Mouse (Mus musculus) CH12.LX (cell line): Measurements from ENCODE around the gene Mfsd4a. TPM values are rescaled to one million over a fixed set of nuclear protein-coding genes. Genes with fewer than 3 reads are reported as not detected.

Experiments used
- DNase-seq: peaks from one replicate; pipeline ENCODE4 v3.0.0-alpha.2; 2013; ENCODE audit errors: extremely low read depth
- H3K27ac ChIP-seq: 2 replicates; pipeline ENCODE4 v1.5.1; 2012; ENCODE audit warnings: low read depth, mild to moderate bottlenecking, control low read depth, moderate library complexity; ENCODE audit not compliant: insufficient read depth
- H3K27me3 ChIP-seq: replicated peaks from 2 replicates; pipeline ENCODE3; 2012; ENCODE audit warnings: inconsistent platforms
- H3K36me3 ChIP-seq, 2 experiments: replicated peaks in 1 of 2; 2 replicates each; pipeline versions ENCODE3 to v1.6.1; 2012; ENCODE audit warnings: inconsistent platforms in 1 of 2, low read length in 1 of 2, mild to moderate bottlenecking in 1 of 2, mixed read lengths in 1 of 2, moderate library complexity in 1 of 2; ENCODE audit not compliant: control insufficient read depth in 1 of 2, insufficient read depth in 1 of 2
- H3K4me1 ChIP-seq, 2 experiments: 2 replicates each; pipeline ENCODE4 v1.6.1; 2012; ENCODE audit warnings: inconsistent platforms in 1 of 2, moderate library complexity in 1 of 2; ENCODE audit not compliant: insufficient read depth in 2 of 2, control insufficient read depth in 1 of 2
- H3K4me2 ChIP-seq: 2 replicates; pipeline ENCODE4 v1.6.1; 2012; ENCODE audit warnings: low read depth, mild to moderate bottlenecking, control low read depth; ENCODE audit not compliant: poor library complexity, insufficient read depth, severe bottlenecking
- H3K4me3 ChIP-seq, 3 experiments: fragments of 150-350 bp in 1 of 3; sonication (generic) in 1 of 3; replicated peaks in 1 of 3; 2 replicates each; pipeline versions ENCODE3 to v1.5.1; 2011 to 2012; ENCODE audit warnings: low read depth in 2 of 3, low read length in 2 of 3, mild to moderate bottlenecking in 2 of 3, moderate library complexity in 2 of 3, control low read depth in 1 of 3, improper control_type of control experiment in 1 of 3, inconsistent platforms in 1 of 3, mixed read lengths in 1 of 3; ENCODE audit not compliant: poor library complexity in 1 of 3
- H3K79me2 ChIP-seq: replicated peaks from 2 replicates; pipeline ENCODE4 v1.6.1; 2012; ENCODE audit warnings: mild to moderate bottlenecking, moderate library complexity; ENCODE audit not compliant: control insufficient read depth, poor library complexity, insufficient read depth, severe bottlenecking; ENCODE audit errors: extremely low read depth
- H3K9ac ChIP-seq: 2 replicates; pipeline ENCODE4 v1.6.1; 2012; ENCODE audit warnings: low read depth, mild to moderate bottlenecking, control low read depth, moderate library complexity; ENCODE audit not compliant: insufficient read depth
- H3K9me3 ChIP-seq: replicated peaks from 2 replicates; pipeline ENCODE3; 2012; ENCODE audit warnings: low read length, inconsistent platforms, mixed read lengths
- BHLHE40 ChIP-seq: IDR thresholded peaks from 2 replicates; pipeline ENCODE4 v1.6.1; 2011; ENCODE audit warnings: mild to moderate bottlenecking, low read depth, low read length, improper control_type of control experiment
- CHD1 ChIP-seq: IDR thresholded peaks from 2 replicates; pipeline ENCODE4 v1.6.1; 2012; ENCODE audit warnings: low read depth, low read length, improper control_type of control experiment, inconsistent platforms
- CHD2 ChIP-seq: IDR thresholded peaks from 2 replicates; pipeline ENCODE4 v1.6.1; 2011; ENCODE audit warnings: low read length, improper control_type of control experiment
- E2F4 ChIP-seq: IDR thresholded peaks from 2 replicates; pipeline ENCODE4 v1.6.1; 2011; ENCODE audit warnings: low read depth, low read length, improper control_type of control experiment; ENCODE audit not compliant: insufficient replicate concordance
- ELF1 ChIP-seq: IDR thresholded peaks from 2 replicates; pipeline ENCODE4 v1.6.1; 2014; ENCODE audit warnings: low read depth, mild to moderate bottlenecking, inconsistent platforms, low read length, improper control_type of control experiment
- EP300 ChIP-seq: IDR thresholded peaks from 2 replicates; pipeline ENCODE4 v1.6.1; 2011; ENCODE audit warnings: low read length, improper control_type of control experiment
- ETS1 ChIP-seq: conservative IDR thresholded peaks from 2 replicates; pipeline ENCODE4 v1.6.1; 2012; ENCODE audit warnings: low read depth, mild to moderate bottlenecking, inconsistent platforms, low read length, improper control_type of control experiment, moderate library complexity
- IRF4 ChIP-seq: IDR thresholded peaks from 2 replicates; pipeline ENCODE4 v1.6.1; 2014; ENCODE audit warnings: low read depth, mild to moderate bottlenecking, inconsistent platforms, low read length, improper control_type of control experiment
- MAX ChIP-seq: IDR thresholded peaks from 2 replicates; pipeline ENCODE4 v1.6.1; 2011; ENCODE audit warnings: low read length, improper control_type of control experiment
- MAZ ChIP-seq: IDR thresholded peaks from 2 replicates; pipeline ENCODE4 v1.6.1; 2012; ENCODE audit warnings: low read depth, mild to moderate bottlenecking, inconsistent platforms, low read length, improper control_type of control experiment, moderate library complexity
- MEF2A ChIP-seq: IDR thresholded peaks from 2 replicates; pipeline ENCODE4 v1.6.1; 2014; ENCODE audit warnings: low read depth, mild to moderate bottlenecking, inconsistent platforms, low read length, improper control_type of control experiment, borderline replicate concordance
- MXI1 ChIP-seq: IDR thresholded peaks from 2 replicates; pipeline ENCODE4 v1.6.1; 2011; ENCODE audit warnings: mild to moderate bottlenecking, low read depth, low read length, improper control_type of control experiment
- MYC ChIP-seq: IDR thresholded peaks from 2 replicates; pipeline ENCODE4 v1.6.1; 2011; ENCODE audit warnings: low read depth, mild to moderate bottlenecking, improper control_type of control experiment, low read length
- NELFE ChIP-seq: IDR thresholded peaks from 2 replicates; pipeline ENCODE4 v1.6.1; 2011; ENCODE audit warnings: low read depth, low read length, improper control_type of control experiment
- PAX5 ChIP-seq: IDR thresholded peaks from 2 replicates; pipeline ENCODE4 v1.6.1; 2012; ENCODE audit warnings: low read length, inconsistent platforms, mixed read lengths
- POLR2AphosphoS2 ChIP-seq: IDR thresholded peaks from 2 replicates; pipeline ENCODE4 v1.6.1; 2011; ENCODE audit warnings: low read depth, low read length, improper control_type of control experiment
- RAD21 ChIP-seq: IDR thresholded peaks from 2 replicates; pipeline ENCODE4 v1.6.1; 2011; ENCODE audit warnings: low read depth, mild to moderate bottlenecking, low read length, improper control_type of control experiment, moderate library complexity
- SIN3A ChIP-seq: IDR thresholded peaks from 2 replicates; pipeline ENCODE4 v1.6.1; 2012; ENCODE audit warnings: low read length, improper control_type of control experiment, inconsistent platforms
- SMC3 ChIP-seq: IDR thresholded peaks from 2 replicates; pipeline ENCODE4 v1.6.1; 2011; ENCODE audit warnings: low read depth, low read length, improper control_type of control experiment
- TBP ChIP-seq: conservative IDR thresholded peaks from 2 replicates; pipeline ENCODE4 v1.6.1; 2011; ENCODE audit warnings: low read depth, low read length, improper control_type of control experiment
- TCF12 ChIP-seq: IDR thresholded peaks from 2 replicates; pipeline ENCODE4 v1.6.1; 2014; ENCODE audit warnings: low read depth, mild to moderate bottlenecking, inconsistent platforms, low read length, improper control_type of control experiment
- UBTF ChIP-seq: IDR thresholded peaks from 2 replicates; pipeline ENCODE4 v1.6.1; 2012; ENCODE audit warnings: low read depth, mild to moderate bottlenecking, inconsistent platforms, low read length, improper control_type of control experiment, moderate library complexity
- USF1 ChIP-seq: IDR thresholded peaks from 2 replicates; pipeline ENCODE4 v1.6.1; 2014; ENCODE audit warnings: low read depth, mild to moderate bottlenecking, inconsistent platforms, low read length, improper control_type of control experiment
- ZC3H11A ChIP-seq: IDR thresholded peaks from 2 replicates; pipeline ENCODE4 v1.6.1; 2012; ENCODE audit warnings: low read depth, mild to moderate bottlenecking, inconsistent platforms, low read length, improper control_type of control experiment
- ZMIZ1 ChIP-seq: IDR thresholded peaks from 2 replicates; pipeline ENCODE4 v1.6.1; 2012; ENCODE audit warnings: low read depth, mild to moderate bottlenecking, inconsistent platforms, low read length, improper control_type of control experiment
- dilution Hi-C: fragments of 300-500 bp; cut with MboI; formaldehyde crosslinking; loops from 2 replicates; pipeline ENCODE4 v1.14.3; 2020; ENCODE audit warnings: low sequenced_read_pairs; ENCODE audit not compliant: extremely low pct_unique_long_range_greater_than_20kb, extremely low pct_ligation_motif_present
- in situ Hi-C: fragments of 300-500 bp; cut with MboI; formaldehyde crosslinking; loops from 3 replicates; pipeline ENCODE4 v1.14.3; 2019; ENCODE audit warnings: low sequenced_read_pairs, low pct_ligation_motif_present, low pct_unique_long_range_greater_than_20kb, mixed read lengths
- polyA plus RNA-seq: library from polyadenylated mRNA; unstranded; fragments of >175 nt; gene quantifications from 2 replicates; pipeline ENCODE4 v1.2.1, GENCODE M21; 2012; ENCODE audit warnings: low read depth; ENCODE audit not compliant: insufficient read length
- total RNA-seq, 2 experiments: library from RNA; depleted of rRNA; stranded (reverse); fragments of 300-350 nt in 1 of 2; fragments of >200 nt in 1 of 2; gene quantifications; 2 replicates each; pipeline ENCODE4 v1.2.3; 2012 to 2014

The Mfsd4a gene
- total and polyA plus RNA-seq, 3 experiments: 1.4 to 11.8 (median 5.2) TPM

DNA sequence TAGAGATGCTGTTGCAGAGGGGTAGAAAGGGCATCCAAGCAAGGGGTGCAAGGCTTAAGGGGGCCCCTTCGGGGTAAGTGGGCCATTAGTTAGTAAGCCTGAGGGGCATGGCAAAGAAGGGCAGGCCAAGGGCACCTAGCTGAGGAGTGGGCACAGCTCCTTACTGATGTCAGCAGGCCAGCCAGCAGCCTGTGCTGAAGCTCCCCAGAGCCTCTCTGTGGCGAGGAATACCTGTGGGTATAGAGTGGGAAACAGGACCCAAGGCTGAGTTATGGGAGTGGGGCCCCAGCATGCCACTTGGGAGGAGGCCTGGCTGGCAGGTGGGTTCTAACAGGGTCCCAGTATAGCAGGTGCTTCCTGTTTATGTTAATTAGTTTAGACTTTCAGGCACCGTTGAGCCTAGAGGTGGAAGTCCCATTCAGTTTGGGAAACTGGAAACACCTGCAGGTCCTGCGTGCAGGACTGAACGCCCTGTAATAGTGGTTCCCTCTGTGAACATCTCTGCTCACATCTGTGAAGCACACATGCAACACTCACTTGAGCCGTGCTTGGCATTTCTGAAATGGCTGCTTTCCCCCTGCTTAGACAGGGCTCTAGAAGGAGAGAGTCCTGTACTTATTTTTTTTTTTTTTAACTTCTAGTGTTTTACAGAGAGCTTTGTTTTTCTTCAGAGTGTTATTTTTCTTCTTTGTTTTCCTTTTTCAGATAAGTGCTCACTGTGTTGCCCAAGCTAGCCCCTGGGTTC lies 34.3 kb upstream of the Mfsd4a start (continued):
- TF ChIP-seq PAX5 (no peak), CHD1 (no peak), POLR2AphosphoS2 (no peak), NELFE (no peak), SMC3 (no peak), MAX (peak; percentile 72; the same call in 1 of the 2 replicates), IRF4 (peak; percentile 88), UBTF (no peak), MEF2A (peak; percentile 86), TBP (no peak), ELF1 (peak; percentile 64), RAD21 (no peak; the same call in 1 of the 2 replicates), ZC3H11A (no peak)

DNA sequence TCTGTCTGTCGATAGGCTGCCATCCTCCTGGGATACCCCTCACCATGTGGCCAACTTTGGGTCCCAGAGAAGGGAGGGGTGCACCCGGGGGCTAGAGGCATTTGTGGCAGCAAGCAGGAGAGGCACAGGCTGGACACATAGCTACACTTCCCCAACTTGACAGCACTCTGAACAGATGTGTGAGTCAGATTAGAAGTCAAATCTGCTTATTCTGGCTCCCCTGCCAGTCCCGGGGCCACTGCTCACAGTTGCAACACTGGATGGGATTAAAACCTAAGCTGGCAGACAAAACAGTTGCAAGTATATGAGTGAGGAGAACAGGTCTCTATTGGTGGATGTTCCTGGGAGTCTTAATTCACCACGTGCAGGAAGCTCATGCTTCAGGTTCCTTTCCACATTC lies 31.9 kb upstream of the Mfsd4a start:
- Histone ChIP-seq H3K4me1 (peaks cover 27 to 77% of the 10 kb centered on the region in 2 experiments), H3K36me3 (no peaks in the 10 kb centered on the region), H3K27me3 (peaks cover 4% of the 10 kb centered on the region), H3K4me2 (no peak overlapping the region), H3K4me3 (no peak overlapping the region), H3K27ac (no peak overlapping the region), H3K79me2 (no peaks in the 10 kb centered on the region), H3K9ac (no peak overlapping the region), H3K9me3 (peaks cover 8% of the 10 kb centered on the region)
- TF ChIP-seq E2F4: no peak
- TF ChIP-seq CHD1: no peak
- TF ChIP-seq IRF4: peak; percentile 39; the same call in 1 of the 2 replicates
- 0 out of 2 replicates have a peak, but pooled peaks have one; percentile 0 for TF ChIP-seq EP300
- dilution Hi-C loops (no loop called here), in situ Hi-C loops (no loop called here)
- DNase-seq: peak; percentile 39

DNA sequence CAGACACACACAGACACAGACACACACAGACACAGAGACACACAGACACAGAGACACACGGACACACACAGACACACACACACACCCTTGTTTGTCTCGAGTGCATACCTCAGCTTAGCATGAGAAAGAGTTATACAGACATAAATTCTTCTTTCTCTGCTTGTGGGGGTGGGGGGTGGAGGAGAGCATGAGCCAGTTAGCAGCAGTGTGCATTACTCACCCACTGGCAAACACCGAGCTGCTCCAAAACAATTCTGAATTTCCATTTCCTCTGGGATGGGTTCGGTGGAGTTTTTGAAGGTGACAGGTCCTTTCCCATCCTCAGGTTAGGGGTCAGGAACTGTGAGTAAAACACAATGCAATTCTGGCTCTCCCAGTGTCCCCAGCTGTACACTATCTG lies 31.2 kb upstream of the Mfsd4a start:
- no peak for DNase-seq
- no peak overlapping the region for H3K27ac ChIP-seq
- TF ChIP-seq BHLHE40 (no peak), MXI1 (no peak), E2F4 (no peak), ZMIZ1 (no peak), CHD2 (no peak), SIN3A (no peak), ETS1 (no peak), USF1 (no peak), TCF12 (no peak), MEF2A (no peak), UBTF (no peak), ZC3H11A (no peak), MYC (no peak), MAZ (no peak), ELF1 (no peak)
- dilution Hi-C loops: no loop called here
- in situ Hi-C loops: no loop called here
- H3K9me3 ChIP-seq: peaks cover 8% of the 10 kb centered on the region
- no peak overlapping the region for H3K4me2 ChIP-seq
- H3K36me3 ChIP-seq: no peaks in the 10 kb centered on the region
- H3K4me1 ChIP-seq: peaks cover 24 to 69% of the 10 kb centered on the region in 2 experiments
- H3K9ac ChIP-seq: no peak overlapping the region
- no peak overlapping the region for H3K4me3 ChIP-seq
- peaks cover 4% of the 10 kb centered on the region for H3K27me3 ChIP-seq
- no peaks in the 10 kb centered on the region for H3K79me2 ChIP-seq
